Mouse (Mus musculus) midbrain, embryonic 11.5 days (tissue): ENCODE results near the gene Tent5b. TPM values are rescaled to one million over a fixed set of nuclear protein-coding genes. Genes with fewer than 3 reads are reported as not detected.

ENCODE experiments used
- ATAC-seq: fragments of 200-750 bp; cut with Nextera tagmentation; 2 replicates; pipeline ENCODE4 v1.8.0; 2017; ENCODE audit warnings: moderate TSS enrichment, moderate library complexity; ENCODE audit not compliant: low FRiP score
- DNase-seq: peaks from one replicate; pipeline ENCODE4 v3.0.0; 2015; ENCODE audit warnings: low spot score; ENCODE audit errors: missing footprints
- H3K27ac ChIP-seq: fragments of 300-500 bp; sonication (generic); 2 replicates; pipeline ENCODE4 v1.5.1; 2014; ENCODE audit warnings: low read depth, low read length
- H3K27me3 ChIP-seq: fragments of 300-500 bp; sonication (generic); 2 replicates; pipeline ENCODE4 v1.6.1; 2014; ENCODE audit warnings: mild to moderate bottlenecking, low read length, moderate library complexity, mixed read lengths; ENCODE audit not compliant: control insufficient read depth, insufficient read depth
- H3K36me3 ChIP-seq: fragments of 300-500 bp; sonication (generic); 2 replicates; pipeline ENCODE4 v1.6.1; 2014; ENCODE audit warnings: mild to moderate bottlenecking, low read length, moderate library complexity, mixed read lengths; ENCODE audit not compliant: control insufficient read depth, insufficient read depth
- H3K4me1 ChIP-seq: fragments of 300-500 bp; sonication (generic); 2 replicates; pipeline ENCODE4 v1.6.1; 2014; ENCODE audit warnings: low read length; ENCODE audit not compliant: control insufficient read depth, insufficient read depth
- H3K4me2 ChIP-seq: fragments of 300-500 bp; sonication (generic); 2 replicates; pipeline ENCODE4 v1.6.1; 2014; ENCODE audit warnings: mild to moderate bottlenecking, moderate library complexity
- H3K4me3 ChIP-seq: fragments of 300-500 bp; sonication (generic); 2 replicates; pipeline ENCODE4 v1.5.1; 2014; ENCODE audit warnings: low read depth, low read length
- H3K9ac ChIP-seq: fragments of 300-500 bp; sonication (generic); 2 replicates; pipeline ENCODE4 v1.6.1; 2014; ENCODE audit warnings: low read length
- H3K9me3 ChIP-seq: fragments of 300-500 bp; sonication (generic); 2 replicates; pipeline ENCODE4 v1.6.1; 2016; ENCODE audit warnings: low read length; ENCODE audit not compliant: control insufficient read depth
- WGBS: fragments of 180-500 bp; shearing (Covaris S2); extraction: QIAGEN DNeasy Blood & Tissue Kit; methylation state at CpG from one replicate; pipeline ENCODE4 v1.1.7; 2014; 5-methylcytosine and 5-hydroxymethylcytosine counted together
- polyA plus RNA-seq: library from polyadenylated mRNA; unstranded; fragments of >200 nt; fragmentation: Nextera tagmentation; extraction: Ambion mirVana; gene quantifications from 2 replicates; pipeline ENCODE4 v1.2.1, GENCODE M21; 2014

Tent5b gene
- polyA plus RNA-seq, 1 experiment from 2014 or later, result 0.53 TPM

DNA sequence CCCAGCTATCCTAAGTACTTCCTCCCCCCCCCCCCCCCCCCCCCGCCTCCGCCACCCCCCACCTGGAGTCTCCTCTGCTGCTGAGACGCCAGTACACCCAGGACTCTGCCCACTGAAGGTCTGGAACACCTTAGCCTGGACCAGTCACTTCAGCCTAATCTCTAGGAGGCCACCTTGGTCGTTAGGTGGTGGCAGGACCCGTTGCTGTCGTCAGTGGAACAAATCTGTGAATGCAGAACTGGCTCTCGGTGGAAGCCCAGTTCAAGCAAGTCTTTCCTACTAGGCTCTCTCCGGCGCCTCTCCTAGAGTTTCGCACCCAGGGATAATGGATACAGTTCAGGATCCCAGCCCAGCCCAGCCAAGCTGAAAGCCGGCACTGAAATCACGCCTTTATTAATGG is 14.0 kb downstream of the Tent5b start:
- H3K4me2 ChIP-seq, result peak overlapping the region; percentile 49
- H3K27ac ChIP-seq, result no peak overlapping the region
- DNase-seq, result no peak
- H3K9me3 ChIP-seq, result no peaks in the 10 kb centered on the region
- 0 out of 2 replicates have a peak overlapping the region, but pooled peaks have one; percentile 18 for H3K9ac ChIP-seq
- no peaks in the 10 kb centered on the region for H3K36me3 ChIP-seq
- H3K4me3 ChIP-seq, result peak overlapping the region; percentile 15; the same call in 1 of the 2 replicates
- peaks cover 14% of the 10 kb centered on the region for H3K4me1 ChIP-seq
- WGBS, result 26% methylated on average over 10 of the region's 12 CpGs
- peaks cover 45% of the 10 kb centered on the region for H3K27me3 ChIP-seq
- no peak for ATAC-seq

DNA sequence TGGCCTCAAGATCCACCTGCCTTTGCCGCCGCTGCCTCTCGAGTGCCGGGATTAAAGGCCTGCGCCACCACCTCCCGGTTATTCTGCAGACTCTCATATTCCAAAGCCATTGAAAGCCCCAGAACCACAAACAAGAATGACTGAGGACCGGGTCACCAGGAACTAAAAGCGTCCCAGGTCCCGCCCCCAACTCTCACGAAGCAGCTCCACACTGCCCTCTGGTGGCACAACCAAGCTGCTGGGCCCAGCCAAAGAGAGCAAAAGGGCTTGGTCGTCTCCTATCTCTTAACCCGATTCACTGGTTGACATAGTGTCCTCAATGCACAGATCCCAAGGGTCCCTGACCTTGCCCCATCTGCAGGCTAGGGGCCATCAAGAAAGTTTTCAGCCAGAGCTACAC is 14.5 kb downstream of the Tent5b start:
- Histone ChIP-seq H3K9me3 (no peaks in the 10 kb centered on the region), H3K4me1 (peaks cover 14% of the 10 kb centered on the region), H3K4me2 (peak overlapping the region; percentile 49), H3K27me3 (peaks cover 50% of the 10 kb centered on the region), H3K4me3 (peak overlapping the region; percentile 15; the same call in 1 of the 2 replicates), H3K9ac (0 out of 2 replicates have a peak overlapping the region, but pooled peaks have one; percentile 18), H3K36me3 (no peaks in the 10 kb centered on the region), H3K27ac (no peak overlapping the region)
- WGBS, result 2% methylated on average over 12 of the region's 12 CpGs
- ATAC-seq (peak; percentile 38; the same call in 1 of the 2 replicates), DNase-seq (peak; percentile 99)

DNA sequence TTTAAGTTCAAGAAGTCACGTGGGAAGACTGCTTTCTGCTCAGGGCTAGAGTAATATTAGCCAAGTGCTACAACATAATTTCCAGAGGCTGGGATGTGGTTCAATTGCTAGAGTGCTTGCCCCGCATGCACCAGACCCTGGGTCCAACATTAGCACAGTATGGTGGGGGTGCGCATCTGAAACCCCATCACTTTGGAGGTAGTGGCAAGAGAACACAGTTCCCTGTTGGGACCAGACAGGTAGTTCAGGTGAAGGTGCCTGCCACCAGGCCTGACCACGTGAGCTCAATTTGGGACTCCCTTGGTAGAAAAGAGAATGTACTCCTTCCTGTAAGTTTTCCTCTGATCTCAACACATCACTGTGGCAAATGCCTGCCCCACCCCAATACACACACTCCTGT is 14.9 kb downstream of the Tent5b start:
- no peak overlapping the region for H3K4me3 ChIP-seq

DNA sequence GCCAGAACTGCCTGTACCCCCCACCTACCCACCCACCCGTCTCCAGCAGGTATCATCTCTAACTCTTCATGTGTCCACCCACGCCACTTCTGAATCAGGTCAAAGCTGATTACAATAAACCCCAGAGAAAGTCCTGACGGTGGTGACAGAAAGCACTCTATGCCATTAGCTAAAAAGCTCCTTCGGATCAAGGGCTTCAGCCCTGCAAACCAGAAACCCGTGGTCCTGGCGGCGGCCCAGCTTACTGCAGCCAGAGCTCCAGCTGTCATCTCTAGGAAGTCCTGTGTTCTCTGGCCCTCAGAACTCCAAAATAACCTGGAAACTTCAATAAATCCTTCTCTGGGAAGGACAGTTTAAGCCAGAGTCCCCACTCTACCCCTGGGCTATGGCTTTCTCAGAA is 15.8 kb downstream of the Tent5b start:
- no peaks in the 10 kb centered on the region for H3K36me3 ChIP-seq
- H3K27me3 ChIP-seq, result peaks cover 62% of the 10 kb centered on the region
- DNase-seq (no peak), ATAC-seq (no peak)
- no peak overlapping the region for H3K9ac ChIP-seq
- H3K4me2 ChIP-seq, result no peak overlapping the region
- no peak overlapping the region for H3K27ac ChIP-seq
- no peaks in the 10 kb centered on the region for H3K9me3 ChIP-seq
- 30% methylated on average over 7 of the region's 7 CpGs for WGBS
- peaks cover 14% of the 10 kb centered on the region for H3K4me1 ChIP-seq
- H3K4me3 ChIP-seq, result no peak overlapping the region

More for the DNA sequence above, 14.9 kb downstream of the Tent5b start:
- Histone ChIP-seq H3K4me2 (no peak overlapping the region; the same call in 1 of the 2 replicates), H3K27me3 (peaks cover 55% of the 10 kb centered on the region), H3K9me3 (no peaks in the 10 kb centered on the region), H3K9ac (no peak overlapping the region), H3K4me1 (peaks cover 14% of the 10 kb centered on the region), H3K27ac (no peak overlapping the region), H3K36me3 (no peaks in the 10 kb centered on the region)
- ATAC-seq, result no peak
- no peak for DNase-seq
- WGBS, result 62% methylated on average over 4 of the region's 4 CpGs

DNA sequence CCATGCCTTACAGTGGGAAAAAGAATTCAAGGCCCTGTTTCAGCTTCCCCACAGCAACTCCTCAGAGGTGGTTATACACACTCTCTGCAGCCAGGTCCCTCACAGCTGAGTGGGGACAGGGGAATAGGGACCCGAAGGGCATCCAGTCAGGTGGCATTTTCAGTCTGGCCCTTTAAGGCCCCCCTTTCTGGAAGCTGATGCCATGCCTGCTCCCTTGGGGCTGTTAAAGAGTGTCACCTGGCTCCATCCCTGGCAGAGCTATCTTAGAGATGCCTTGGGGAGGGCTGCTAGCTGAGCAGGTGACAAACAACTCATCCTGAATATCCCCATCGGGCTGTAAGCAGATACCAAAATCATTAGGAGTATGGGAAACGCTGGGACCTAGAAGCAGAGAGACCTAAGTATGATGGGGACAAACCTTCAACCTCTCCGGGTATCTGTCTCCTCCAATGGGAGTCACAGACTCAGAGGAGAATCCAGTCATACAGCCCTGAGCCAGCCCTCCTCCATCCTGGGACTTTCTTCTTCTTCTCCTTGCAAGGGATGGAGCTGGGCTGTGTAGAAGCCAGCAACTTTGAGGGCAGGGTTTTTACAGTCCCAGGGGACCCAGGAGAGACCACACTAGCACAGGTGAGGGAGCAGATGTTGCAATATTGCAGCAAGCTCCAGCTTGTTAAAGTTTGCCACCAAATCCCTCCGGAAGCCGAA is 17.0 kb downstream of the Tent5b start:
- Histone ChIP-seq H3K36me3 (no peaks in the 10 kb centered on the region), H3K4me2 (no peak overlapping the region; the same call in 1 of the 2 replicates), H3K27ac (no peak overlapping the region), H3K9me3 (no peaks in the 10 kb centered on the region), H3K9ac (no peak overlapping the region), H3K4me3 (no peak overlapping the region), H3K27me3 (peaks cover 68% of the 10 kb centered on the region), H3K4me1 (peaks cover 14% of the 10 kb centered on the region)
- no peak for ATAC-seq
- 28% methylated on average over 6 of the region's 6 CpGs for WGBS
- no peak for DNase-seq

DNA sequence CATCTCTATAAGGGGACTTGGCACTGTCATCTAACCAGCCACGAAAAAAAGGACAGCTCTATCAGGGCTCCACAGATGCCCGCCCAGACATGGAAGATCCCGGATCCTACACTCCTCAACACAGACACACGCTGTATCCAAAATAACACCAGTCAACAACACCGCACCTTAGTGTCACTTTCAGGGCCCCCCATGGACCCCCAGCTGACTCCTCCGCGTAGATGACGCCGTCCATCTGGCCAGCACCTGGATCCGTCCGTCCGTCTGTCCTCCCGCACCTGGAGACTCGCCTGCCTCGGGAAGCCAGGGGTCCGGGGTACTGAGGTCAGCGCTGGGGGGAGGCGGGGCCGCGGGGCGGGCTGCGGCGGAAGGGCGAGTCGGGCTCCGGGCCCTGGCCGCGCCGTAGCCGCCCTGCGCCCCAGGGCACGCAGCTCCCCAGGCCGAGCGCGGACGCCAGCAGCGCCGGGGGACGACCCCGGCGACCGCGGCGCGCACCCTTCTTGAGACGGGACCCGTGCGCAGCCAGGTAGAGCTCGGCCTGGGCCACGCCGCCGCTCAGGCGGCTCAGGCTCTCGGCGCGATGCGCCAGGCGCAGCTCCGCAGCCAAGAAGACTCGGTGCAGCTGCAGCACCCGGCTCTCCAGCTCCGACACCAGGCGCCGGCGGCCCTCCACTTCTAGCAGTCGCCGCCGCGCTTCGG is 17.7 kb downstream of the Tent5b start:
- H3K4me2 ChIP-seq, result peak overlapping the region; percentile 99
- peak overlapping the region; percentile 60 for H3K9ac ChIP-seq
- H3K36me3 ChIP-seq, result no peaks in the 10 kb centered on the region
- H3K27ac ChIP-seq, result no peak overlapping the region
- peaks cover 68% of the 10 kb centered on the region for H3K27me3 ChIP-seq
- H3K4me1 ChIP-seq, result peaks cover 14% of the 10 kb centered on the region
- ATAC-seq (peak; percentile 49), DNase-seq (peak; percentile 91)
- H3K9me3 ChIP-seq, result no peaks in the 10 kb centered on the region
- WGBS, result under 1% methylated on average over 70 of the region's 70 CpGs
- H3K4me3 ChIP-seq, result peak overlapping the region; percentile 56

DNA sequence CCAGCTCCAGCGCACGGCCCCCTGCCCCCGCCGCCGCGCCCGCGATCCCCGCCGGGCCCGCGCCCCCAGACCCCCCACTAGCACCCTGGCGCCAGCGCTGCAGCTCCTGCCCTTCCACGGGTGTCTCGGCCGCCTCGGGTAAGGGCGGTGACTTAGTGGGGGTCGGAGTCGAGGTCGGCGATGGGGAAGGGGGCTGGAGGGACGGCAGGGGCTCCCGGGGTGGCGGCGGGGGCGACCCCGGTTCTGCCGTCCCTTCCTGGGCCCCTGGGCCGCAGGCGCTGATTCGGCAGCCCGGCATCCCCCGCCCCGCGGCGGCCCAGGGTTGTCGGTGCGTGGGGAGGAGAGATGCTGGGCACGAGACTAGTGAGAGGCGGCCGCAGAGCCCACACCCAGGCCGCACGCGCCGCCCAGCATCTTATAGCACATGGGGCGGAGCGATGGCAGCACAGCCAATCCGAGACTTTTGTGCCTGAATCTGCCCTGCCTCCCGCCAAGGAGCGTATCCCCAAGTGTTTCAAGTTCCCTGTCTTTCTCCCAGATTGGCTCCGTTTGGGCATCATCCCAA is 18.3 kb downstream of the Tent5b start, which contains the start of gene Trnp1:
Gene Trnp1 (minus strand): TSS at position 391 of the 565 bp plus-strand sequence.
- Histone ChIP-seq H3K4me3 (peak within 1 kb of the TSS; percentile 56), H3K27ac (no peak within 1 kb of the TSS), H3K9me3 (no peaks in the 10 kb centered on the region), H3K4me2 (peak within 1 kb of the TSS; percentile 99), H3K36me3 (no peaks in the 10 kb centered on the region), H3K4me1 (peaks cover 14% of the 10 kb centered on the region), H3K27me3 (peaks cover 67% of the 10 kb centered on the region), H3K9ac (peak within 1 kb of the TSS; percentile 60)
- DNase-seq (peak; percentile 94), ATAC-seq (peak; percentile 88)
- WGBS, result under 1% methylated on average over 47 of the region's 53 CpGs

DNA sequence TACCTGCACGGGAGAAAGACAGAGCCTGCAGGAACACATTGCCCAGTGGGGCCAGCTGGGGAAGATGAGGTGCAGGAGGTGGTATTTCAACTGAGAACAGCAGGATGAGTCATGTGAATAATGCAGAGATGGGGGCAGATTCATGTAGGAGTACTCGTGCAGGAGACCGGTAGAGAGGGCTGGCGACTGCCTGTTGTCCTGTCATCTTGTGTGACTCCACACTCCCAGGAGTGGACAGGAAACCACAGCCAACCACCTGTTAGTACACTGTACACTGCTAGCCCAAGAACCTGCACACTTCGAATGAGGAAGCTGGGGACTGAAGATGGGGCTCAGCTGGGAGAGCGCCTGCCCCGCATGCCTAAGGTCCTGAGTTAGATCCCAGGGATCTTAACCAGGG is 21.6 kb downstream of the Tent5b start:
- no peak for DNase-seq
- Histone ChIP-seq H3K36me3 (no peaks in the 10 kb centered on the region), H3K27me3 (peaks cover 46% of the 10 kb centered on the region), H3K4me1 (peaks cover 10% of the 10 kb centered on the region), H3K9me3 (no peaks in the 10 kb centered on the region), H3K27ac (no peak overlapping the region), H3K9ac (no peak overlapping the region), H3K4me3 (no peak overlapping the region), H3K4me2 (no peak overlapping the region)
- ATAC-seq, result no peak
- 75% methylated on average over 7 of the region's 7 CpGs for WGBS

DNA sequence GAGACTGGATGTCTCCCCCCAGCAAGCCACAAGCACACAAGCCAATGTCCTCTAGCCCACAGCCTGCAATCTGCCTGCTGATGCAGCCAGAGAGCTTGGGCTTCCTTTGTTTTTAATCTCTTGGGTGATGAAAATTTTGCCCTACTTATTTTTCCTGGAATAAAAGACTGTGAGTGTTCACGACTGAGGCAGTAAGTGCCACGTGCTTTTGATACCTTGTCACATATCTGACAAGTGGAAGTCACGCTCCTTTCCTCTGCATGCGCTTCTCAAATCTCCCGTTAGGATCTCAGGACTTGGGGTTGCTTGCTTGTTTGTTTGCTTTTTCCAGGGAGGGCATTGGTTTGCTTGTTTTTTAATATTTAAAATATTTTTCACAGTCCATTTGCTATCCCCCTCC is 24.4 kb downstream of the Tent5b start:
- Histone ChIP-seq H3K9me3 (no peaks in the 10 kb centered on the region), H3K4me3 (no peak overlapping the region), H3K36me3 (no peaks in the 10 kb centered on the region), H3K4me1 (no peaks in the 10 kb centered on the region), H3K4me2 (no peak overlapping the region), H3K27ac (no peak overlapping the region), H3K9ac (no peak overlapping the region), H3K27me3 (peaks cover 19% of the 10 kb centered on the region)
- DNase-seq, result no peak
- no peak for ATAC-seq
- 66% methylated on average over 5 of the region's 5 CpGs for WGBS
